Mouse (Mus musculus): ENCODE data around the gene Gm27021.
A peak's percentile ranks its signal among the peaks of the same experiment; 100 is the strongest.

Gene Gm27021

GRCm38 (mm10) chr8:120568164-120568798 lies 99.6 kb downstream of the Gm27021 start:
- DNase-seq (ENCODE audit: extremely low read depth, low read depth), result no peak

- DNase-seq (ENCODE audit: extremely low read depth, low read depth), result no peak
These were observed 100.1 kb downstream of the Gm27021 start for GRCm38 (mm10) chr8:120567731-120568130.

- DNase-seq (ENCODE audit: extremely low read depth, low read depth), result no peak
These were observed 101.2 kb downstream of the Gm27021 start for GRCm38 (mm10) chr8:120566681-120567080.

GRCm38 (mm10) chr8:120565151-120565711 lies 102.6 kb downstream of the Gm27021 start:
- DNase-seq (ENCODE audit: extremely low read depth, low read depth), result no peak

GRCm38 (mm10) chr8:120563851-120564837 lies 103.7 kb downstream of the Gm27021 start:
- DNase-seq (ENCODE audit: extremely low read depth, low read depth), result peak; percentile 97

GRCm38 (mm10) chr8:120563348-120563724 lies 104.5 kb downstream of the Gm27021 start:
- no peak for DNase-seq (ENCODE audit: extremely low read depth, low read depth)

- no peak for DNase-seq (ENCODE audit: extremely low read depth, low read depth)
These were observed 105.1 kb downstream of the Gm27021 start for GRCm38 (mm10) chr8:120562680-120563347.

GRCm38 (mm10) chr8:120561539-120562435 lies 106.1 kb downstream of the Gm27021 start:
- no peak for DNase-seq (ENCODE audit: extremely low read depth, low read depth)

GRCm38 (mm10) chr8:120560535-120560934 lies 107.3 kb downstream of the Gm27021 start:
- no peak for DNase-seq (ENCODE audit: extremely low read depth, low read depth)

- no peak for DNase-seq (ENCODE audit: extremely low read depth, low read depth)
These were observed 108.2 kb downstream of the Gm27021 start for GRCm38 (mm10) chr8:120559654-120560053.

All from MEL-GATA-1-ER (cell line).